Mouse (Mus musculus) spleen, adult 2 months (tissue): ENCODE results near the gene Adprm.

ENCODE experiments used
- CTCF ChIP-seq: fragments of 200-500 bp; IDR thresholded peaks from 2 replicates; pipeline ENCODE4 v1.5.1; 2011; ENCODE audit warnings: mild to moderate bottlenecking, inconsistent platforms; ENCODE audit not compliant: insufficient read depth, insufficient read length, insufficient replicate concordance; ENCODE audit errors: extremely low read depth
- POLR2A ChIP-seq: fragments of 200-500 bp; IDR thresholded peaks from 2 replicates; pipeline ENCODE4 v1.6.1; 2011; ENCODE audit warnings: low read depth, low read length, inconsistent platforms

GRCm38 (mm10) chr11:67083239-67083638 is 30.8 kb upstream of the Adprm start:
- TF ChIP-seq CTCF (no peak), POLR2A (no peak)
